Mouse (Mus musculus): ENCODE results near the gene Marveld3.

GRCm38 (mm10) chr8:109964106-109964505 lies 2.1 kb upstream of the Marveld3 start:
- no peak for TF ChIP-seq CTCF (IDR thresholded peaks at IDR 0.05; ENCODE audit: low read depth, low read length)
- no peak for TF ChIP-seq POLR2A (IDR thresholded peaks at IDR 0.05; ENCODE audit: borderline replicate concordance, low read depth, low read length)
